Mouse (Mus musculus) thymus, postnatal 0 days (tissue): ENCODE data around the gene Zbtb34. TPM values are rescaled to one million over a fixed set of nuclear protein-coding genes. Genes with fewer than 3 reads are reported as not detected.

Experiments
- microRNA-seq: library from miRNA; unstranded; fragments of <30 nt; microRNA quantifications from one replicate; pipeline ENCODE4, GENCODE M21; 2016; ENCODE audit warnings: borderline number of aligned reads
- polyA plus RNA-seq: library from polyadenylated mRNA; unstranded; fragments of >200 nt; fragmentation: Nextera tagmentation; extraction: Ambion mirVana; gene quantifications from 2 replicates; pipeline ENCODE4 v1.2.1, GENCODE M21; 2015

Gene Zbtb34
- polyA plus RNA-seq, 1 experiment from 2014 or later, result 3.3 TPM

Small RNA genes within 50 kb of the gene (microRNA-seq; reads per million reads assigned to microRNA genes)
- not detected for gene Gm25998

Other genes with a start within 250 kb of the Zbtb34 start
- 29.8 and 34.7 TPM in 2 replicates for gene Angptl2, start 215.3 kb downstream of the Zbtb34 start, polyA plus RNA-seq
- gene Ralgps1, start 59.8 kb downstream of the Zbtb34 start, polyA plus RNA-seq, result 3.9 and 5.5 TPM in 2 replicates
- 16.7 and 17.5 TPM in 2 replicates for gene Zbtb43, start 37.2 kb upstream of the Zbtb34 start, polyA plus RNA-seq
- gene Lmx1b, start 209.2 kb upstream of the Zbtb34 start, polyA plus RNA-seq, result 0.05 TPM in 1 of 2 replicates, not detected in the other